Mouse (Mus musculus): Measurements from ENCODE around the gene Scaf11. TPM values are rescaled to one million over a fixed set of nuclear protein-coding genes. Genes with fewer than 3 reads are reported as not detected.

The Scaf11 gene
- total and polyA plus RNA-seq, 2 experiments from 2014 or later, result 27.7 to 41.7 TPM

DNA sequence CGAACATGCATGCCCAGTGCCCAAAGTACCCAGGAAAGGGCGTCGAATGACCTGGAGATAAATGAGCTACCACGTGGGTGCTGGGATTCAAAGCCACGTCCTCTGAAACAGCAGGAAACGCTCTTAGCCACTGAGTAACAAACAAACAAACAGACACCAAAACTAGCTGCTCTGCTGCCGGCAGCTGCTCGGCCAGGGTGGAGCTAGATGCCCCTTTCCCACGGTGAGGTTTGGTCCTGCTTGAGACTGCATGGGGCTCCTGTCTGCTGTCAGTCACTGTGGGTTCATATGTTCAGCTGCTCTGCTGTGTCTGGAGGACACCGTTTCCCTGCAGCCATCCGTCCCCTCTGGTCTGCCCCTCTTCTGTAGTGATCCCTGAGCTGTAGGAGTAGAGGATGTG lies 78.4 kb downstream of the Scaf11 start:
- 89% methylated on average over 11 of the region's 11 CpGs for WGBS
- H3K36me3 ChIP-seq (ENCODE audit: insufficient read depth, low read length), result peaks cover 14% of the 10 kb centered on the region; the same call in 1 of the 2 replicates

GRCm38 (mm10) chr15:96377701-96378100 lies 82.9 kb downstream of the Scaf11 start:
- DNase-seq (ENCODE audit: low spot score) (no peak), ATAC-seq (ENCODE audit: low FRiP score) (no peak)
- Histone ChIP-seq H3K9ac (replicated peaks; ENCODE audit: low read length, poor library complexity, severe bottlenecking) (no peak overlapping the region), H3K27ac (ENCODE audit: low read depth, low read length) (no peak overlapping the region), H3K9me3 (ENCODE audit: low read length) (no peaks in the 10 kb centered on the region), H3K4me1 (ENCODE audit: insufficient read depth, low read length) (no peaks in the 10 kb centered on the region), H3K27me3 (ENCODE audit: insufficient read depth, low read length) (no peaks in the 10 kb centered on the region), H3K4me3 (ENCODE audit: low read depth, low read length) (no peak overlapping the region), H3K36me3 (ENCODE audit: insufficient read depth, low read length) (0 out of 2 replicates have a peak, but pooled peaks cover 13% of the 10 kb centered on the region), H3K4me2 (ENCODE audit: low read depth, low read length, poor library complexity, severe bottlenecking) (no peak overlapping the region)
- no peak for TF ChIP-seq CTCF (IDR thresholded peaks at IDR 0.05)
- WGBS, result 89% methylated on average over 7 of the region's 7 CpGs

More for the DNA sequence above, 78.4 kb downstream of the Scaf11 start:
- Histone ChIP-seq H3K9me3 (ENCODE audit: low read length) (no peaks in the 10 kb centered on the region), H3K27ac (ENCODE audit: low read depth, low read length) (no peak overlapping the region), H3K4me3 (ENCODE audit: low read depth, low read length) (no peak overlapping the region), H3K27me3 (ENCODE audit: insufficient read depth, low read length) (no peaks in the 10 kb centered on the region), H3K4me1 (ENCODE audit: insufficient read depth, low read length) (no peaks in the 10 kb centered on the region), H3K9ac (replicated peaks; ENCODE audit: low read length, poor library complexity, severe bottlenecking) (no peak overlapping the region), H3K4me2 (ENCODE audit: low read depth, low read length, poor library complexity, severe bottlenecking) (no peak overlapping the region)
- ATAC-seq (ENCODE audit: low FRiP score) (no peak), DNase-seq (ENCODE audit: low spot score) (no peak)
- no peak for TF ChIP-seq CTCF (IDR thresholded peaks at IDR 0.05)

DNA sequence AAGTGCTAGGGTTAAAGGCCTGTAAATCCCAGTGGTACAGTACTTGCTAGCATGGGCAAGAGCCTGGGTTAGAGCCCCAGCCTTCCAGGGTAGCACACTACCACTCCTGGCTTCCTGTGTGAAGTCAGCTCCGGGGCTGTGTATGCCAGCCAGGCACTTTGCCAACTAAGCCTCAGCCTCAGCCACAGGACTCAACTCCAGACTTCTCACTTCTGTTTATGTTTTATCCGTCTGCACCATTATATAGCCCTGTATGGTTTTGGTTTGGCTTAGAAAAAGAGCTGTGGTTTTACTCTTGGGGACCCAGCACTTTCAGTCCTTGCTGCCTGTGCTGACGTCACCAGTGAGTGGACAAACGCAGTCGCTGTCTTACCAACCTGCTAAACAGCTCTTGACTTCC lies 83.4 kb downstream of the Scaf11 start:
- Histone ChIP-seq H3K4me2 (ENCODE audit: low read depth, low read length, poor library complexity, severe bottlenecking) (no peak overlapping the region), H3K27me3 (ENCODE audit: insufficient read depth, low read length) (no peaks in the 10 kb centered on the region), H3K4me3 (ENCODE audit: low read depth, low read length) (no peak overlapping the region), H3K4me1 (ENCODE audit: insufficient read depth, low read length) (no peaks in the 10 kb centered on the region), H3K9ac (replicated peaks; ENCODE audit: low read length, poor library complexity, severe bottlenecking) (no peak overlapping the region), H3K9me3 (ENCODE audit: low read length) (no peaks in the 10 kb centered on the region), H3K36me3 (ENCODE audit: insufficient read depth, low read length) (peaks cover 14% of the 10 kb centered on the region; the same call in 1 of the 2 replicates), H3K27ac (ENCODE audit: low read depth, low read length) (no peak overlapping the region)
- ATAC-seq (ENCODE audit: low FRiP score) (no peak), DNase-seq (ENCODE audit: low spot score) (peak; percentile 32)
- WGBS, result 81% methylated on average over 5 of the region's 5 CpGs
- TF ChIP-seq CTCF (IDR thresholded peaks at IDR 0.05), result no peak

- DNase-seq (ENCODE audit: low spot score) (no peak), ATAC-seq (ENCODE audit: low FRiP score) (no peak)
- no peaks in the 10 kb centered on the region for H3K4me1 ChIP-seq (ENCODE audit: insufficient read depth, low read length)
- no peak overlapping the region for H3K27ac ChIP-seq (ENCODE audit: low read depth, low read length)
- no peak overlapping the region for H3K9ac ChIP-seq (replicated peaks; ENCODE audit: low read length, poor library complexity, severe bottlenecking)
- H3K4me3 ChIP-seq (ENCODE audit: low read depth, low read length), result no peak overlapping the region
- no peaks in the 10 kb centered on the region for H3K9me3 ChIP-seq (ENCODE audit: low read length)
- H3K4me2 ChIP-seq (ENCODE audit: low read depth, low read length, poor library complexity, severe bottlenecking), result no peak overlapping the region
- no peaks in the 10 kb centered on the region for H3K27me3 ChIP-seq (ENCODE audit: insufficient read depth, low read length)
- H3K36me3 ChIP-seq (ENCODE audit: insufficient read depth, low read length), result peaks cover 22% of the 10 kb centered on the region
- 93% methylated on average over 2 of the region's 2 CpGs for WGBS
- no peak for TF ChIP-seq CTCF (IDR thresholded peaks at IDR 0.05)
Measured at GRCm38 (mm10) chr15:96376214-96376613, 84.4 kb downstream of the Scaf11 start.

GRCm38 (mm10) chr15:96373161-96373560 lies 87.5 kb downstream of the Scaf11 start:
- Histone ChIP-seq H3K9me3 (ENCODE audit: low read length) (no peaks in the 10 kb centered on the region), H3K4me3 (ENCODE audit: low read depth, low read length) (no peak overlapping the region), H3K27me3 (ENCODE audit: insufficient read depth, low read length) (no peaks in the 10 kb centered on the region), H3K36me3 (ENCODE audit: insufficient read depth, low read length) (peaks cover 40% of the 10 kb centered on the region), H3K9ac (replicated peaks; ENCODE audit: low read length, poor library complexity, severe bottlenecking) (no peak overlapping the region), H3K27ac (ENCODE audit: low read depth, low read length) (no peak overlapping the region), H3K4me2 (ENCODE audit: low read depth, low read length, poor library complexity, severe bottlenecking) (no peak overlapping the region), H3K4me1 (ENCODE audit: insufficient read depth, low read length) (no peaks in the 10 kb centered on the region)
- ATAC-seq (ENCODE audit: low FRiP score) (no peak), DNase-seq (ENCODE audit: low spot score) (no peak)
- no peak for TF ChIP-seq CTCF (IDR thresholded peaks at IDR 0.05)
- WGBS, result 86% methylated on average over 5 of the region's 5 CpGs

GRCm38 (mm10) chr15:96372628-96373027 lies 88.0 kb downstream of the Scaf11 start:
- Histone ChIP-seq H3K9me3 (ENCODE audit: low read length) (no peaks in the 10 kb centered on the region), H3K27ac (ENCODE audit: low read depth, low read length) (no peak overlapping the region), H3K4me1 (ENCODE audit: insufficient read depth, low read length) (no peaks in the 10 kb centered on the region), H3K9ac (replicated peaks; ENCODE audit: low read length, poor library complexity, severe bottlenecking) (no peak overlapping the region), H3K27me3 (ENCODE audit: insufficient read depth, low read length) (no peaks in the 10 kb centered on the region), H3K36me3 (ENCODE audit: insufficient read depth, low read length) (peaks cover 40% of the 10 kb centered on the region), H3K4me3 (ENCODE audit: low read depth, low read length) (no peak overlapping the region), H3K4me2 (ENCODE audit: low read depth, low read length, poor library complexity, severe bottlenecking) (no peak overlapping the region)
- no peak for ATAC-seq (ENCODE audit: low FRiP score)
- DNase-seq (ENCODE audit: low spot score), result no peak
- no peak for TF ChIP-seq CTCF (IDR thresholded peaks at IDR 0.05)
- WGBS, result 95% methylated on average over 6 of the region's 6 CpGs

Measured in midbrain, postnatal 0 days (tissue).